Mouse (Mus musculus) G1E (cell line): ENCODE measurements around the gene Acot4.

Experiments used
- CTCF ChIP-seq: IDR thresholded peaks from 2 replicates; pipeline ENCODE4 v1.5.1; 2012; ENCODE audit warnings: low read depth, low read length, inconsistent platforms, mixed read lengths
- TAL1 ChIP-seq: conservative IDR thresholded peaks from 2 replicates; pipeline ENCODE4 v1.6.1; 2012; ENCODE audit warnings: low read depth, low read length, inconsistent platforms, mixed read lengths

GRCm38 (mm10) chr12:84046906-84047305 lies 8.7 kb downstream of the Acot4 start:
- no peak for TF ChIP-seq CTCF
- no peak for TF ChIP-seq TAL1
